8 mouse cellular contexts compared by ENCODE assay signal in genomic region chr10:28076036-28076855, GRCm38 (mm10). TPM values are rescaled to one million over a fixed set of nuclear protein-coding genes. Genes with fewer than 3 reads are reported as not detected.
DNase-seq lines count a peak whose midpoint lies in the region; ATAC-seq and TF ChIP-seq lines count a peak whose summit lies in the region.

No protein-coding gene starts in this region.

- H3K27ac ChIP-seq in thymus, adult 2 months (ENCODE audit: control insufficient read depth, insufficient read depth, low read length) = no peak overlapping the region
- H3K27ac ChIP-seq in embryonic facial prominence, embryonic 15.5 days (replicated peaks) = peak overlapping the region; percentile 93
- H3K27ac ChIP-seq in heart, postnatal 0 days (ENCODE audit: low read depth) = peak overlapping the region; percentile 97

- peak overlapping the region; percentile 3; the same call in 1 of the 2 replicates for H3K4me3 ChIP-seq in thymus, adult 2 months (ENCODE audit: control insufficient read depth, insufficient read depth, low read length)
- H3K4me3 ChIP-seq in embryonic facial prominence, embryonic 15.5 days (replicated peaks) = peak overlapping the region; percentile 77
- H3K4me3 ChIP-seq in heart, postnatal 0 days (ENCODE audit: low read depth, low read length) = peak overlapping the region; percentile 83

- H3K36me3 ChIP-seq in thymus, adult 2 months (ENCODE audit: control insufficient read depth, insufficient read depth, low read length) = no peaks in the 10 kb centered on the region
- no peaks in the 10 kb centered on the region for H3K36me3 ChIP-seq in embryonic facial prominence, embryonic 15.5 days
- no peaks in the 10 kb centered on the region for H3K36me3 ChIP-seq in heart, postnatal 0 days (replicated peaks; ENCODE audit: control insufficient read depth, insufficient read depth, low read length)

- WGBS in thymus, adult 2 months = 19% methylated on average over 30 of the region's 30 CpGs
- 1% methylated on average over 30 of the region's 30 CpGs for WGBS in embryonic facial prominence, embryonic 15.5 days
- 3% methylated on average over 30 of the region's 30 CpGs for WGBS in heart, postnatal 0 days

- TF ChIP-seq CTCF in thymus, adult 2 months (IDR thresholded peaks at IDR 0.05; ENCODE audit: borderline replicate concordance, control insufficient read depth, extremely low read depth, insufficient read depth, low read length, poor library complexity) = no peak
- no peak for TF ChIP-seq CTCF in heart, postnatal 0 days (IDR thresholded peaks at IDR 0.05; ENCODE audit: low read depth)

- H3K9me3 ChIP-seq in embryonic facial prominence, embryonic 15.5 days (replicated peaks) = no peaks in the 10 kb centered on the region
- H3K9me3 ChIP-seq in heart, postnatal 0 days (replicated peaks; ENCODE audit: control insufficient read depth, low read length) = no peaks in the 10 kb centered on the region

- TF ChIP-seq EP300 in heart, postnatal 0 days (IDR thresholded peaks at IDR 0.05; ENCODE audit: low read depth) = no peak

- no peak for TF ChIP-seq POLR2A in thymus, adult 2 months (IDR thresholded peaks at IDR 0.05; ENCODE audit: control insufficient read depth, extremely low read depth, insufficient read depth, low read length, poor library complexity)

- H3K4me1 ChIP-seq in thymus, adult 2 months (replicated peaks; ENCODE audit: control insufficient read depth, insufficient read depth, low read length) = no peaks in the 10 kb centered on the region; the same call in 1 of the 2 replicates
- 0 out of 2 replicates have a peak, but pooled peaks cover 7% of the 10 kb centered on the region for H3K4me1 ChIP-seq in embryonic facial prominence, embryonic 15.5 days
- peaks cover 15% of the 10 kb centered on the region for H3K4me1 ChIP-seq in heart, postnatal 0 days (ENCODE audit: control insufficient read depth, insufficient read depth)

- no peak for DNase-seq in thymus, adult 2 months
- no peak for DNase-seq in thymus, postnatal 10 days (ENCODE audit: low spot score in 2 of 2)
- DNase-seq in heart, postnatal 0 days (ENCODE audit: low spot score) = peak; percentile 61
- DNase-seq in kidney, postnatal 25 days = peak; percentile 49 to 64
- DNase-seq in lung, postnatal 10 days = peak; percentile 64
- DNase-seq in right cerebral cortex, postnatal 10 days (ENCODE audit: low spot score in 2 of 2) = peak; percentile 44 to 45
- no peak for DNase-seq in spleen, postnatal 36 days (ENCODE audit: low spot score in 2 of 2)

- H3K9ac ChIP-seq in embryonic facial prominence, embryonic 15.5 days = peak overlapping the region; percentile 59
- H3K9ac ChIP-seq in heart, postnatal 0 days (replicated peaks; ENCODE audit: low read depth, low read length) = peak overlapping the region; percentile 92

- no peak for ATAC-seq in embryonic facial prominence, embryonic 15.5 days (ENCODE audit: insufficient number of reproducible peaks, low FRiP score, low TSS enrichment, low read depth)
- ATAC-seq in heart, postnatal 0 days (ENCODE audit: insufficient read depth, low read depth) = no peak

- peak overlapping the region; percentile 80 for H3K4me2 ChIP-seq in embryonic facial prominence, embryonic 15.5 days (replicated peaks)
- peak overlapping the region; percentile 73 for H3K4me2 ChIP-seq in heart, postnatal 0 days (ENCODE audit: low read depth, low read length)

- peaks cover 7% of the 10 kb centered on the region for H3K27me3 ChIP-seq in thymus, adult 2 months (ENCODE audit: control insufficient read depth, insufficient read depth, low read length)
- H3K27me3 ChIP-seq in embryonic facial prominence, embryonic 15.5 days = no peaks in the 10 kb centered on the region
- H3K27me3 ChIP-seq in heart, postnatal 0 days (ENCODE audit: control insufficient read depth, insufficient read depth, low read length) = no peaks in the 10 kb centered on the region

RNA-seq across cellular contexts. Expression of gene Ptprk, which starts 1.6 kb away (rescaled TPM):
- 5.3 and 6.0 TPM in 2 replicates for polyA plus RNA-seq in thymus, adult 2 months (2012; rRNA removed)
- polyA plus RNA-seq in embryonic facial prominence, embryonic 15.5 days (2015; fragmentation: Nextera tagmentation; extraction: Ambion mirVana) = 25.1 and 26.4 TPM in 2 replicates
- 65.8 and 70.3 TPM in 2 replicates for total RNA-seq in heart, postnatal 0 days (2014; rRNA removed; ENCODE audit: low replicate concordance)
- polyA plus RNA-seq in heart, postnatal 0 days (2015; fragmentation: Nextera tagmentation; extraction: Ambion mirVana) = 25.6 and 26.0 TPM in 2 replicates

Comparison
In these comparisons a context has a peak if more than half of its experiments do, and no peak if none do; other contexts are left out.
1. DNase-seq: peak in heart, postnatal 0 days (single experiment), kidney, postnatal 25 days (2 of 2), lung, postnatal 10 days (single experiment) and right cerebral cortex, postnatal 10 days (2 of 2); none in thymus, adult 2 months (single experiment), thymus, postnatal 10 days (0 of 2) and spleen, postnatal 36 days (0 of 2).
2. H3K4me3 ChIP-seq: peak in every context shown above with its lines; median percentile 83 in heart, postnatal 0 days; 77 in embryonic facial prominence, embryonic 15.5 days; 3 in thymus, adult 2 months.